Mouse (Mus musculus) heart, postnatal 4 days (tissue): ENCODE measurements around the gene Selenom. TPM values are rescaled to one million over a fixed set of nuclear protein-coding genes. Genes with fewer than 3 reads are reported as not detected.

Experiments
- DNase-seq: peaks from one replicate; pipeline ENCODE4 v3.0.0; 2021
- total RNA-seq, 2 experiments: library from RNA; stranded (reverse); gene quantifications; 2 replicates each; pipeline ENCODE4 v1.2.3; 2021

The Selenom gene
- total RNA-seq, 2 experiments from 2014 or later, result 55.7 to 59.2 TPM

- no peak for DNase-seq
Measured at GRCm38 (mm10) chr11:3554976-3555375, 40.5 kb downstream of the Selenom start.

- no peak for DNase-seq
Measured at GRCm38 (mm10) chr11:3557852-3558251, 43.4 kb downstream of the Selenom start.

GRCm38 (mm10) chr11:3560202-3560601 lies 45.7 kb downstream of the Selenom start:
- no peak for DNase-seq

- no peak for DNase-seq
Measured at GRCm38 (mm10) chr11:3563853-3564252, 49.4 kb downstream of the Selenom start.

GRCm38 (mm10) chr11:3564451-3564850 lies 50.0 kb downstream of the Selenom start:
- DNase-seq, result peak; percentile 42

- peak; percentile 38 for DNase-seq
Measured at GRCm38 (mm10) chr11:3566018-3566417, 51.5 kb downstream of the Selenom start.

Other genes starting within 250 kb of the Selenom start
- gene Drg1, start 248.3 kb upstream of the Selenom start, total RNA-seq, result 10 to 100 TPM; 77.9 to 84.2 TPM
- 10 to 100 TPM; 38.5 to 41.6 TPM for gene Patz1, start 225.8 kb upstream of the Selenom start, total RNA-seq
- 10 to 100 TPM; 11.7 to 12.0 TPM for gene Pik3ip1, start 184.3 kb upstream of the Selenom start, total RNA-seq
- gene Limk2, start 105.5 kb upstream of the Selenom start, total RNA-seq, result 10 to 100 TPM; 31.8 to 34.4 TPM
- gene Rnf185, start 62.3 kb upstream of the Selenom start, total RNA-seq, result 10 to 100 TPM; 26.7 to 28.9 TPM
- under 1 TPM; 0.11 to 0.24 TPM for gene Pla2g3, start 26.4 kb upstream of the Selenom start, total RNA-seq
- 10 to 100 TPM; 17.2 to 21.1 TPM for gene Inpp5j, start 9.9 kb upstream of the Selenom start, total RNA-seq
- 100 to 1,000 TPM; 188 to 190 TPM for gene Smtn, start 25.9 kb downstream of the Selenom start, total RNA-seq
- 10 to 100 TPM; 34.7 to 42.4 TPM for gene Morc2a, start 134.5 kb downstream of the Selenom start, total RNA-seq